Mouse (Mus musculus): Measurements from ENCODE around the gene Gm1043. TPM values are rescaled to one million over a fixed set of nuclear protein-coding genes. Genes with fewer than 3 reads are reported as not detected.

The Gm1043 gene
- polyA plus RNA-seq, 1 experiment = 0.19 TPM

GRCm38 (mm10) chr5:37198011-37198688, 113.0 kb downstream of the Gm1043 start:
- no peak for DNase-seq (ENCODE audit: low spot score)

- DNase-seq (ENCODE audit: low spot score) = no peak
Observed at GRCm38 (mm10) chr5:37202285-37202684, 117.1 kb downstream of the Gm1043 start.

GRCm38 (mm10) chr5:37204886-37205285, 119.7 kb downstream of the Gm1043 start:
- DNase-seq (ENCODE audit: low spot score) = no peak

- DNase-seq (ENCODE audit: low spot score) = no peak
Observed at GRCm38 (mm10) chr5:37205420-37205819, 120.2 kb downstream of the Gm1043 start.

GRCm38 (mm10) chr5:37206364-37206763, 121.2 kb downstream of the Gm1043 start:
- no peak for DNase-seq (ENCODE audit: low spot score)

DNA sequence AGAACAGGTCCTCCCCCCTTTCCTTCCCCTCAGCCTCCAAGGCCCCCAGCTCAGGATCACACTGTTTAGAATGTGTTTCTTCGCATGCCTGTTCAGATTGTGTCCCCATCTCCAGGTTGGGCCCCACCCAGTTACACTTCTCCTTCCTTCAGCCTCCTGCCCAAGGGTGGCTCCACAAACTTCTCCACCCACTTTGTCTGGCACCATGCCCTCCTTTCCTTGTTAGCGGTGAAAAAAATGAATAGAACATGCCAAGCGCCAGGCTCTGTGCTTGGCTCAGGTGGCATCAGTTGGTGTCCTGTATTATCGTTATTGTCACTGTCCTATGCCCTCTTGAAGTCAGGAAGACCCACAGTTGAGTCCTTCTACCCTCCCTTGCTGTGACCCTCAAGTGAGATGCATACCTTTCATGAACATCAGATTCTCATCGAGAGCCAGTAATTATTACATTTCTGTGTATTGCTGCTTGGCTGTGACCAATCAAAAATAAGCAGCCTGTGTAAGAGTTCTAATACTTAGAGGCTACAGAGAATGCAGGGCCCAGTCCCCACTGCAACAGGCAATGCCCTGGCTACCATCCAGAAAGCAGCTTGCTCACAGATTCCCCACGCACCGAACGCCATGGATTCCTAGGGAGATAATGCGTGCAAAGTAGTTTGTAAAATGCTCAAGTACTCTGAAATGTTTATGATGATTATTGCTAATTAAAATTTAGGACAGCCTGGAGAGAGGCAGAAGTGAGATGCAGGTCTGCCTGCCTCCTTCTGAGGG, 128.0 kb downstream of the Gm1043 start:
- no peak for DNase-seq (ENCODE audit: low spot score)

DNA sequence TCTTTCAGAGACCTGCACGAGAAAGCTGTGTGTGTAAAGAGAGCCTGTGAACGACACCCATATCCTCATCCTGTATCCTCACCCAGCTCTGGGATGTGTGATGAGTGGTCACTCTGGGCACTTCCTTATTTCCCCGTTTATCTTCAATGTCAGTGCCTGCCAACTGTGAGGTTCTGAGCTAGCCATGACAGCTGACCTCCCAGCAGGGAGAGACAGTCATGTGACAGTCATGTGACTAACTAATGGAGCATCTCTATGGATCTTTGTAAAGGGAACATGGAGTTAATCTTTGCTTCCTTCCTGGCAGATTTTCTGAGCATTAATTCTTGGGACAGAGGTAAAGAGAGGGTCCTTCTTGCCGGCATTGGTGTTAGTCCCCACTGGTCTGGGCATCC, 128.5 kb downstream of the Gm1043 start:
- no peak for DNase-seq (ENCODE audit: low spot score)

- DNase-seq (ENCODE audit: low spot score) = no peak
Observed at GRCm38 (mm10) chr5:37214614-37215013, 129.4 kb downstream of the Gm1043 start.

DNA sequence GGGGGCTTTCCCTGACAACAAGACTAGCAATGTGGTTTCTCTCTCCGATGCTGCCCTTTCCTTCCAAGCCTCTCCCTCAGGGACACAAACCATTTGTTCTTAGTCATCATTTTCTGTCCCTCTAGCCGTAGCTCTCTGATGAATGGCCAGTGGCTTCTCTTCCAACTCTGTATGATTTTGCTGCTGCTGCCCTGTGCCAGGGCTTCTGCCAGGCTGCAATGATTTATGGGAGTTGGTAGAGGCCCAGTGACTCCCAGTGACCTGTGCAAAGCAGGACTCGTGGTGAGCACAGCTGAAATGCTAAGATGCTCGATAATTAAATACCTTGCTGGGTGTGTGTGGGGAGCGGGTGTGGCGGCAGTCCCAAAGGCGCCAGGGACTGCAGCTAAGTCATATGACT, 130.1 kb downstream of the Gm1043 start:
- no peak for DNase-seq (ENCODE audit: low spot score)

DNA sequence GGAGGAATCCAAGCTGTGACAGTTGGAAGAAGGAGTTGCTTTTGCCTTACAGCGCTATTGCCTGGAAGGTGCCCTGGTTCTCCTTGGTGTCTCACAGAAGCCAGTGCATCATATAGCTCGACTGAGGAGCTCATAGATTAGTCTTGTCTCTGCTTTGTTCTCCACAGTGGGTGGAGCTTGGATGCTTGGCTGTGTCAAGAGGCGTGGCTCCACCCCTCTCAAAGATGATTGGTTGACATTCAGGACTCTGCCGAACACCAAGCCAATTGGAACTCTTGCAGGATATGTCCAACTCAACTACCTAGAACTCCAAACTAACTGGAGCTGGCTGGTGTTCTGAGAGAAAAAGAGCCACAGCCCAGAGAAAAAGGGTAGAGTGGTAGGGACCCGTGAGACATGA, 134.4 kb downstream of the Gm1043 start:
- DNase-seq (ENCODE audit: low spot score) = no peak

DNA sequence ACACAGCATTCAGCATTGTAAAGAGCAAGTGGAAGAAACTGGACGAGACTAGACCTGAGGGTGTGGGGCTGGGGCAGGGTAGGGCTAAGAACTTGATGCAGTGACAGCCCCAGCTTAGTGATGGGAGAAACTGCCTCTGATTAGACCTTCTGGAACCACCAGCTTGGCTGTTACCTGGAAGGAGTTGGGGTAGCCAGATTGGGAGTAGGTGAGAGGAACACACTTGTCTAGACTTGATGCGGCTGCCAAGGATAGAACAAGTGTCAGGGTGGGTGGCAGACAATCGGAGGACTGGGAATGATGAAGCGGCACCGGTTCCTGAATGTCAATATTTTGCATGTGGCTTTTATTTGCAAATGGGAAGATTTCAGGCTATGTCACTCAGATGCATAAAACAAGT, 135.4 kb downstream of the Gm1043 start:
- no peak for DNase-seq (ENCODE audit: low spot score)

GRCm38 (mm10) chr5:37221563-37221962, 136.4 kb downstream of the Gm1043 start:
- DNase-seq (ENCODE audit: low spot score) = no peak

- no peak for DNase-seq (ENCODE audit: low spot score)
Observed at GRCm38 (mm10) chr5:37222316-37222715, 137.1 kb downstream of the Gm1043 start.

- no peak for DNase-seq (ENCODE audit: low spot score)
Observed at GRCm38 (mm10) chr5:37225708-37226107, 140.5 kb downstream of the Gm1043 start.

DNA sequence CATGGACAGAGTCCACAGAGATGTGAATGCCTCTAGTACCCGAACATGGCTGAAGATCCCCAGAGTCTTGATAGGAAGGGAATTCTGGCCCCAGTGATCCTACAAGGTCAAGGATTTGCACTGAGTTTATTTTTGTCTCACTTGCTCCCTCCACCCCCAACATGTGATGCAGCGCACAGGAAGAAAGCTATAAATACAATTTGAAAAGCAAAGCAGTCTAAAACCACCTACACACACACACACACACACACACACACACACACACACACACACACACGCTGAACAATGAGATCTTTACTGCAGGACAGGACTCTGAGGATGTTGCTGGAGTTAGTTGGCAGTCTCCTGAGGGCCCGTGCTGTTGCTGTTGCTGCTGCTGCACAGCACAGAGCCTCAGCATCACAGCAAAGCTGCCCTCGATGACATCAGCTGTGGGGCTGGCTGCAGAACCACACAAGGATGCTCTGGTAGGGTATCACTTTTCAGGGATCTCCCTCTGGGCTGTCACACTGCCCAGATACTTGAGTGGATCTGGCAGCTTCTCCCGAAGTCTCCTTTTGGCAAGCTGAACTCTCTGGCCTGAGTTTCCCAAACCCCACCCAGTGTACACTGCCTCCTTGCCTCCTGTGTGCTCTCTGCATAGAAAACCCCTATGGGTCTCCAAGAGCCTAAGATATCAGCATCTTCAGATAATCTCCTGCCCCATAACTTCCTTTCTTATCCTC, 142.9 kb downstream of the Gm1043 start:
- no peak for DNase-seq (ENCODE audit: low spot score)

- no peak for DNase-seq (ENCODE audit: low spot score)
Observed at GRCm38 (mm10) chr5:37228894-37229293, 143.7 kb downstream of the Gm1043 start.

DNA sequence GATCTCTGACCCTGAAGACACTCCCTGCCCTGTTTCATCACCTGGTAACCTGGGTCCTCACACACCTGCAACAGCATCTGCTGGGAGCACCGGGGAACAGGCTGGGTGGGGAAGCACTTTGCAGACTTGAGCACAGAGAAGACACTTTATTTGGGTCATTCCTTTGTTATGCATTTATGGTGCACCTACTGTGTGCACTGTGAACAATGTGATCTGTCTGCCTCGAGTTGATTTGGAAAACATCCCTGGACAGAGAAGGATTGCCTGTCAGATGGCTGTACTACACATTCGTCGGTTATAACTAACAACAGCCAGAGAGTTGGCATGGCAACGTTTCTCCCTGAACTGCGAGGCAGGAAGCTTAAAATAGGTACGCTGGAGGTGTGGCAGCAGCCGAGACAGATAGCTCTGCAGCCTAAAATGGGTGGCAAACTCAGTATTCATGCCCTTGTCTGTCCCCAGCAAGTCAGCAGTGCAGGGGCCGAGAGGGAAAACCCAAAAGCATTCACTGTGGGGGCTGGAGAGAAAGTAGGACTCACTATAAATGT, 147.9 kb downstream of the Gm1043 start:
- DNase-seq (ENCODE audit: low spot score) = no peak

DNA sequence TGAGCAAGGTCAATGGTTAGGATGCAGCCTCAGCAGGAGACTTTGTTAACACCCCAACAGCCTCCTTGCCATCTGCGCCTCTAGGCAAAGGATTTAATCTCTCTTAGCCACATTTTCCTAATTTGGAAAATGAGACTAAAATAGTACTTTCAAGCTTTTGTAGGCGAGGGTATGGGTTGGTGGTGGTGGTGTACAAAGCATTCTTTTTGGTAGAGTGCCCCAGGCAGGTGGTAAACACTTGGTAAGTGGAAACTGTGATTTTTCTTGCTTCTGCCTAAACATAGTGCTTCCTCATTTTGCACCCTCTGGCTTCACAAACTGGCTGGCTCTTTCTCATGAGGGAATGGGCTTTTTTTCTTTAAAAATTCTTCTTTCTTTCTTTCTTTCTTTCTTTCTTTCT, 153.5 kb downstream of the Gm1043 start:
- no peak for DNase-seq (ENCODE audit: low spot score)

DNA sequence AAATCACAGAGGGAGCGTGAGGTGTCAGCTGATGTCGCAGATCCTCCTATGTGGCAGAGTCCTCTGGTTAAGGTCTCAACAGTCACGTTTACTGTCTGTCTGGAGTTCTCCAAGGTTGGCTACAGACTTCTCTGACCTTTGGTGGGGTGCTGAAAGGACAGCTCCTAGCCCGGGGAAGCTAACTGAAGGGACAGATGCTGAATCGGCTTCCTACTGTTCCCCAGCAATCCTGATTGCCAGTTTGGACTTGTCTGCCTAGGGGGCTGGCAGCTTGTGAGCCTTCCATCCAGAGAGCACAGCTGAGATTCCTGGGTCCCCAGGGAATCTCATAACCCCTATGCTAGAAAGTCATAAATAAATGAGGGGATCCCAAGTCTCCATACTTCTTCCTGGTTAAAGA, 155.4 kb downstream of the Gm1043 start:
- no peak for DNase-seq (ENCODE audit: low spot score)

- DNase-seq (ENCODE audit: low spot score) = no peak
Observed at GRCm38 (mm10) chr5:37241224-37241623, 156.1 kb downstream of the Gm1043 start.

GRCm38 (mm10) chr5:37241651-37242151, 156.5 kb downstream of the Gm1043 start, which contains the start of gene Crmp1:
TSS of gene Crmp1 (plus strand) at chr5:37241940.
- DNase-seq (ENCODE audit: low spot score) = no peak

Measured in urinary bladder, adult 2 months (tissue).